Mouse (Mus musculus): ENCODE measurements around the gene Sema6c. TPM values are rescaled to one million over a fixed set of nuclear protein-coding genes. Genes with fewer than 3 reads are reported as not detected.

The Sema6c gene
- total RNA-seq, 2 experiments from 2014 or later = 35.1 to 41.9 TPM

Small RNAs within 50 kb of the gene (microRNA-seq; reads per million reads assigned to microRNA genes)
- 0 reads per million in 2 experiments for gene Mir8099-1

Other genes starting within 250 kb of the Sema6c start
- gene Selenbp1, start 227.4 kb upstream of the Sema6c start, total RNA-seq (2021) = 10 to 100 TPM; 10.3 to 10.6 TPM
- 10 to 100 TPM; 18.8 to 22.3 TPM for gene Rfx5, start 206.4 kb upstream of the Sema6c start, total RNA-seq (2021)
- gene Pi4kb, start 185.7 kb upstream of the Sema6c start, total RNA-seq (2021) = 10 to 100 TPM; 52.5 to 58.0 TPM
- gene Zfp687, start 145.0 kb upstream of the Sema6c start, total RNA-seq (2021) = 10 to 100 TPM; 23.4 to 30.0 TPM
- gene Psmd4, start 117.8 kb upstream of the Sema6c start, total RNA-seq (2021) = 100 to 1,000 TPM; 156 to 163 TPM
- 10 to 100 TPM; 57.6 to 58.0 TPM for gene Pip5k1a, start 53.5 kb upstream of the Sema6c start, total RNA-seq (2021)
- gene Vps72, start 49.4 kb upstream of the Sema6c start, total RNA-seq (2021) = 10 to 100 TPM; 46.2 to 50.3 TPM
- under 1 TPM; 0.76 to 0.94 TPM for gene Tmod4, start 36.0 kb upstream of the Sema6c start, total RNA-seq (2021)
- gene Scnm1, start 26.4 kb upstream of the Sema6c start, total RNA-seq (2021) = 10 to 100 TPM; 43.1 to 48.2 TPM
- 10 to 100 TPM; 16.5 to 18.4 TPM for gene Lysmd1, start 26.4 kb upstream of the Sema6c start, total RNA-seq (2021)
- 1 to 10 TPM; 2.1 to 3.1 TPM for gene Tnfaip8l2, start 18.1 kb upstream of the Sema6c start, total RNA-seq (2021)
- gene Gabpb2, start 57.5 kb downstream of the Sema6c start, total RNA-seq (2021) = 10 to 100 TPM; 10.9 to 15.1 TPM
- 10 to 100 TPM; 73.5 to 83.9 TPM for gene Cdc42se1, start 68.3 kb downstream of the Sema6c start, total RNA-seq (2021)
- 100 to 1,000 TPM; 350 to 366 TPM for gene Mllt11, start 71.7 kb downstream of the Sema6c start, total RNA-seq (2021)
- under 1 TPM in 1 of 2 experiments, not detected in 1; 0.12 TPM for gene Gm128, start 81.1 kb downstream of the Sema6c start, total RNA-seq (2021)
- gene Bnipl, start 90.7 kb downstream of the Sema6c start, total RNA-seq (2021) = under 1 TPM; 0.22 to 0.52 TPM
- 10 to 100 TPM; 21.5 to 24.2 TPM for gene Mindy1, start 120.9 kb downstream of the Sema6c start, total RNA-seq (2021)
- gene Prune1, start 121.6 kb downstream of the Sema6c start, total RNA-seq (2021) = 10 to 100 TPM; 20.6 to 22.6 TPM
- 1 to 10 TPM in 1 of 2 experiments, under 1 TPM in 1; 0.47 to 1.2 TPM for gene Anxa9, start 146.7 kb downstream of the Sema6c start, total RNA-seq (2021)
- 10 to 100 TPM; 71.2 to 73.9 TPM for gene Cers2, start 154.3 kb downstream of the Sema6c start, total RNA-seq (2021)
- gene Setdb1, start 196.7 kb downstream of the Sema6c start, total RNA-seq (2021) = 10 to 100 TPM; 34.3 to 39.4 TPM
- not detected for gene 4930558C23Rik, start 242.4 kb downstream of the Sema6c start, total RNA-seq (2021)